Mouse (Mus musculus): Measurements from ENCODE around the gene Cd81.

Cd81 gene

GRCm38 (mm10) chr7:143067897-143068296 lies 15.4 kb downstream of the Cd81 start:
- DNase-seq (ENCODE audit: low read depth, low spot score) = no peak
- Histone ChIP-seq H3K36me3 (ENCODE audit: control insufficient read depth, insufficient read depth, low read length, poor library complexity, severe bottlenecking) (peaks cover 6% of the 10 kb centered on the region), H3K27me3 (ENCODE audit: control insufficient read depth, insufficient read depth, low read length, poor library complexity, severe bottlenecking) (no peaks in the 10 kb centered on the region)

- H3K36me3 ChIP-seq (ENCODE audit: control insufficient read depth, insufficient read depth, low read length, poor library complexity, severe bottlenecking) = peaks cover 3% of the 10 kb centered on the region
- DNase-seq (ENCODE audit: low read depth, low spot score) = no peak
- H3K27me3 ChIP-seq (ENCODE audit: control insufficient read depth, insufficient read depth, low read length, poor library complexity, severe bottlenecking) = no peaks in the 10 kb centered on the region
Observed at GRCm38 (mm10) chr7:143068316-143068881, 15.9 kb downstream of the Cd81 start.

- DNase-seq (ENCODE audit: low read depth, low spot score) = peak; percentile 99
- no peaks in the 10 kb centered on the region for H3K27me3 ChIP-seq (ENCODE audit: control insufficient read depth, insufficient read depth, low read length, poor library complexity, severe bottlenecking)
- H3K36me3 ChIP-seq (ENCODE audit: control insufficient read depth, insufficient read depth, low read length, poor library complexity, severe bottlenecking) = peaks cover 3% of the 10 kb centered on the region
Observed at GRCm38 (mm10) chr7:143068882-143069591, 16.5 kb downstream of the Cd81 start, which contains the start of gene Tssc4. Gene Tssc4, plus strand, starts transcription at chr7:143069249.

GRCm38 (mm10) chr7:143069751-143070400 lies 17.3 kb downstream of the Cd81 start:
- DNase-seq (ENCODE audit: low read depth, low spot score) = no peak
- Histone ChIP-seq H3K27me3 (ENCODE audit: control insufficient read depth, insufficient read depth, low read length, poor library complexity, severe bottlenecking) (no peaks in the 10 kb centered on the region), H3K36me3 (ENCODE audit: control insufficient read depth, insufficient read depth, low read length, poor library complexity, severe bottlenecking) (peaks cover 3% of the 10 kb centered on the region)

- no peak for DNase-seq (ENCODE audit: low read depth, low spot score)
- Histone ChIP-seq H3K36me3 (ENCODE audit: control insufficient read depth, insufficient read depth, low read length, poor library complexity, severe bottlenecking) (no peaks in the 10 kb centered on the region; the same call in 1 of the 2 replicates), H3K27me3 (ENCODE audit: control insufficient read depth, insufficient read depth, low read length, poor library complexity, severe bottlenecking) (no peaks in the 10 kb centered on the region)
Observed at GRCm38 (mm10) chr7:143070506-143071070, 18.0 kb downstream of the Cd81 start.

GRCm38 (mm10) chr7:143072605-143073004 lies 20.1 kb downstream of the Cd81 start:
- no peak for DNase-seq (ENCODE audit: low read depth, low spot score)
- no peaks in the 10 kb centered on the region for H3K27me3 ChIP-seq (ENCODE audit: control insufficient read depth, insufficient read depth, low read length, poor library complexity, severe bottlenecking)
- no peaks in the 10 kb centered on the region; the same call in 1 of the 2 replicates for H3K36me3 ChIP-seq (ENCODE audit: control insufficient read depth, insufficient read depth, low read length, poor library complexity, severe bottlenecking)

- peak; percentile 76 for DNase-seq (ENCODE audit: low read depth, low spot score)
Observed at GRCm38 (mm10) chr7:143073086-143073485, 20.5 kb downstream of the Cd81 start.

GRCm38 (mm10) chr7:143075394-143075793 lies 22.9 kb downstream of the Cd81 start:
- no peak for DNase-seq (ENCODE audit: low read depth, low spot score)
- no peaks in the 10 kb centered on the region for H3K27me3 ChIP-seq (ENCODE audit: control insufficient read depth, insufficient read depth, low read length, poor library complexity, severe bottlenecking)
- no peaks in the 10 kb centered on the region; the same call in 1 of the 2 replicates for H3K36me3 ChIP-seq (ENCODE audit: control insufficient read depth, insufficient read depth, low read length, poor library complexity, severe bottlenecking)

More at GRCm38 (mm10) chr7:143073086-143073485, 20.5 kb downstream of the Cd81 start:
- no peaks in the 10 kb centered on the region; the same call in 1 of the 2 replicates for H3K36me3 ChIP-seq (ENCODE audit: control insufficient read depth, insufficient read depth, low read length, poor library complexity, severe bottlenecking)
- no peaks in the 10 kb centered on the region for H3K27me3 ChIP-seq (ENCODE audit: control insufficient read depth, insufficient read depth, low read length, poor library complexity, severe bottlenecking)

GRCm38 (mm10) chr7:143077351-143077750 lies 24.8 kb downstream of the Cd81 start:
- DNase-seq (ENCODE audit: low read depth, low spot score) = no peak
- Histone ChIP-seq H3K27me3 (ENCODE audit: control insufficient read depth, insufficient read depth, low read length, poor library complexity, severe bottlenecking) (no peaks in the 10 kb centered on the region), H3K36me3 (ENCODE audit: control insufficient read depth, insufficient read depth, low read length, poor library complexity, severe bottlenecking) (no peaks in the 10 kb centered on the region; the same call in 1 of the 2 replicates)

- H3K27me3 ChIP-seq (ENCODE audit: control insufficient read depth, insufficient read depth, low read length, poor library complexity, severe bottlenecking) = no peaks in the 10 kb centered on the region
Observed at GRCm38 (mm10) chr7:143082024-143082423, 29.5 kb downstream of the Cd81 start.

GRCm38 (mm10) chr7:143083708-143084107 lies 31.2 kb downstream of the Cd81 start:
- Histone ChIP-seq H3K36me3 (ENCODE audit: control insufficient read depth, insufficient read depth, low read length, poor library complexity, severe bottlenecking) (no peaks in the 10 kb centered on the region), H3K27me3 (ENCODE audit: control insufficient read depth, insufficient read depth, low read length, poor library complexity, severe bottlenecking) (no peaks in the 10 kb centered on the region)
- DNase-seq (ENCODE audit: low read depth, low spot score) = no peak

More at GRCm38 (mm10) chr7:143082024-143082423, 29.5 kb downstream of the Cd81 start:
- H3K36me3 ChIP-seq (ENCODE audit: control insufficient read depth, insufficient read depth, low read length, poor library complexity, severe bottlenecking) = no peaks in the 10 kb centered on the region
- no peak for DNase-seq (ENCODE audit: low read depth, low spot score)

GRCm38 (mm10) chr7:143086366-143086765 lies 33.8 kb downstream of the Cd81 start:
- DNase-seq (ENCODE audit: low read depth, low spot score) = peak; percentile 81
- H3K27me3 ChIP-seq (ENCODE audit: control insufficient read depth, insufficient read depth, low read length, poor library complexity, severe bottlenecking) = no peaks in the 10 kb centered on the region
- H3K36me3 ChIP-seq (ENCODE audit: control insufficient read depth, insufficient read depth, low read length, poor library complexity, severe bottlenecking) = no peaks in the 10 kb centered on the region

- DNase-seq (ENCODE audit: low read depth, low spot score) = peak; percentile 26
- H3K36me3 ChIP-seq (ENCODE audit: control insufficient read depth, insufficient read depth, low read length, poor library complexity, severe bottlenecking) = no peaks in the 10 kb centered on the region
- no peaks in the 10 kb centered on the region for H3K27me3 ChIP-seq (ENCODE audit: control insufficient read depth, insufficient read depth, low read length, poor library complexity, severe bottlenecking)
Observed at GRCm38 (mm10) chr7:143087070-143087579, 34.6 kb downstream of the Cd81 start.

GRCm38 (mm10) chr7:143093847-143094246 lies 41.3 kb downstream of the Cd81 start:
- no peaks in the 10 kb centered on the region for H3K36me3 ChIP-seq (ENCODE audit: control insufficient read depth, insufficient read depth, low read length, poor library complexity, severe bottlenecking)
- no peaks in the 10 kb centered on the region for H3K27me3 ChIP-seq (ENCODE audit: control insufficient read depth, insufficient read depth, low read length, poor library complexity, severe bottlenecking)
- no peak for DNase-seq (ENCODE audit: low read depth, low spot score)

Measured in splenic B cell, adult 2 months (primary cell).